Mouse (Mus musculus) neutrophil, adult 59 days (primary cell): Measurements from ENCODE around the gene Ankrd39. TPM values are rescaled to one million over a fixed set of nuclear protein-coding genes. Genes with fewer than 3 reads are reported as not detected.

ENCODE experiments used
- total RNA-seq, 2 experiments: library from RNA; stranded (reverse); gene quantifications; 1 replicate in 1 of 2; 2 replicates in 1 of 2; pipeline ENCODE4 v1.2.4; 2023

Gene Ankrd39
- total RNA-seq: 1 to 10 TPM; 4.2 to 5.1 TPM

DNA sequence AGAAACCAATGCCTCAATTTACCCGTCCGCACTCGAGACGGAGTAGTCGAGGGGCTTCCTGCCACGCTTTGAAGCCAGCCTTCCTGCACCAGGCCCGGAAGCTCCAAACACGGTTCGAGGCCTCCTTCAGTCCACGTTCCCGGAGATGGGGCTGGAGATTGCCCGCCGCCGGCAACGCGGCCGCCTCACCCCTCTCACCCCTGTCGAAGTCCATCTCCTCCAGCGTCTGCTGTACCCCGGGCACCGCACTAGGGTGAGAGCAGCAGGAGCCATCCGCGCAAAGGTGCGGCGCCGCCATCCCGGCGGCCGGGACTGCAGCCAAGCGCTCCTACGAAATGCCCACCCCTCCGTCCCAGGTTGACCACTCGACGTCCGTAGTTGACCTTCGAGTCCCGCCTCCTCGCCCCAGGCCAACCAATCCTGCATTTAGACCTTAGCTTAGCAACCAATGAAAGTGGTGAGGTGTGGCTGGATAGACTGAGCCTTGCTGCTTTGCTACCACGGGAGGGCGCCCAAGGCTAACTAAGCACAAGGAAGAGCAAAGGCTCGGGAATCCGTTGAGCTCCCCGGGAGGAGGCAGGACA lies at the start of gene Ankrd39:
TSS of gene Ankrd39 (minus strand) at position 558 of the 584 bp plus-strand sequence.

DNA sequence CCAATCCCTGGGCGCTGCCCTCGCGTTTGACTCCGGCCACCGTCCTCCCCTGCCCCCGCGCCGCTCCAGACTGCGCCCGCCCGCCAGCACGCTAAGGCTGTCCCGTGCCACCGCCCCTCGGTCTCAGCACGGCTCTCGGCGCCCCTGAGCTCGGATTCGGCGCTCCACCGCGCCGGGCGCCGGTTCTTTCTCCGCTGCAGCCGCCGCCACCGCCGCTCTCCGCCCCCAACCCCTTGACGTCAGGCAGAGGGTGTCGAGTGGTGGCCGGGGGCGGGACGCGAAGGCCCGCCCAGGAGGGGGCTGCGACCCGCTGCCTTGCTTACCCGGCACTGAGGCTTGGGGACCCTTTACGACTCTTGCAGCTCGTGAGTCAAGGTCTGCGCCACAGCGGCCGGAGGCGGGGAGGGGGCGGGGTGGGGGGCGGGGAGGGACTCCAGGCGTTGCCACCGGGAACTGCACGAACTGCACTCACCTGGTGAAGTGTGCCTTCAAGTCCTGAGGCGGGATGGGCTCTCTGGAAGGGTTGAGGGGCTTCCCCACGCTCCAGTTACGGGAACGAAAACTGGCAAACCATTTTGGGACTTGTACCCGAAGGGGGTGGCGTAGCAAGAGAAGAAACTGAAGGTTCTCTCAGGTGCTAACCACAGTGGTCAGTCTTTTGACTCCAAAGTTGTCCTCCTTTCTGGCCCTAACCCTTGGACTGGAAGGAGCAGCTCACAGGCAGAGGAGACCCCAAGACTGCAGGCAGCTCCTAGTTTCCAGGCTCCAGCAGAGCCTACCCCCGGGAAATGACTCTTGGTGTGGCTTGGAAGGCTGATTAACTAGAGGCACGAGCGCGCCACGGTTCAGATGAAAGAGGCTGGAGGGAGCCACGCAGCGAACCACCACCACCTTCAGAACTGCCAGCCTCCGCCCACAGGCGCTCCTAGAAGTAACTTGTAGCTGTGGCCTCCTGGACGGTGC lies 11.1 kb upstream of the Ankrd39 start, which contains the start of gene Sema4c:
TSS of gene Sema4c (minus strand) at position 319 of the 963 bp plus-strand sequence.

DNA sequence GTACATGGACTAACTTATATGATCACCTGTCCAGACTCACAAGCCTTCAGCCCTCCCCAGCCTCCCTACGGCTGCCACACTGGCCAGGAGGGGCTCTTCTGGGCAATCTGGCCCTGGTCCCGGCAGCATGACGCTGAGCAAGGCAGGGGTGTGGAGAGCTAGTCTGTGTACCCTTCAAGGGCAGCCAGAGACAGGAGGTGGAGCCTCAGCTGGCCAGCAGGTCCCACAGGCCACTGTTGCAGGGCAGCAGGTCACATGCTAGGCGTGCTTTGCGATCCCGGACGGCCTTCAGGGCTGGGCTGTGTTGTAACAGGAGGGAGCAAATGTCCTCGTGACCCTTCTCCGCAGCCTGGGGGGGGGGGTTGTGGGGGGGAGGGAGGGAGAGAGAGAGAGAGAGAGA lies 8.1 kb downstream of the Ankrd39 start, which contains the start of gene Gm42417:
TSS of gene Gm42417 (minus strand) at position 244 of the 400 bp plus-strand sequence.

DNA sequence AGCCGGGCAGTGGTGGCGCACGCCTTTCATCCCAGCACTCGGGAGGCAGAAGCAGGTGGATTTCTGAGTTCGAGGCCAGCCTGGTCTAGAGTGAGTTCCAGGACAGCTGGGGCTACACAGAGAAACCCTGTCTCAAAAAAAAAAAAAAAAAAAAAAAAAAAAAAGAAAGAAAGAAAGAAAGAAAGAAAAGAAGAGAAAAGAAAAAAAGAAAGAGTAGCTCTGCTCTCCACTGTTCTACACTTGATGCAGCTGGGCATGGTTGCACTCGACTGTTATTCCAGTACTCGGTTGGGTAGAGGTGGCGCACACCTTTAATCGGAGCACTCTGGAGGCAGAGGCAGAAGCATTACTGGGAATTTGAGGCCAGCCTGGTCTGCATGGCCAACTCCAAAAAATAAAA lies 10.5 kb downstream of the Ankrd39 start, which contains the start of gene Ankrd23:
TSS of gene Ankrd23 (minus strand) at position 101 of the 400 bp plus-strand sequence.

DNA sequence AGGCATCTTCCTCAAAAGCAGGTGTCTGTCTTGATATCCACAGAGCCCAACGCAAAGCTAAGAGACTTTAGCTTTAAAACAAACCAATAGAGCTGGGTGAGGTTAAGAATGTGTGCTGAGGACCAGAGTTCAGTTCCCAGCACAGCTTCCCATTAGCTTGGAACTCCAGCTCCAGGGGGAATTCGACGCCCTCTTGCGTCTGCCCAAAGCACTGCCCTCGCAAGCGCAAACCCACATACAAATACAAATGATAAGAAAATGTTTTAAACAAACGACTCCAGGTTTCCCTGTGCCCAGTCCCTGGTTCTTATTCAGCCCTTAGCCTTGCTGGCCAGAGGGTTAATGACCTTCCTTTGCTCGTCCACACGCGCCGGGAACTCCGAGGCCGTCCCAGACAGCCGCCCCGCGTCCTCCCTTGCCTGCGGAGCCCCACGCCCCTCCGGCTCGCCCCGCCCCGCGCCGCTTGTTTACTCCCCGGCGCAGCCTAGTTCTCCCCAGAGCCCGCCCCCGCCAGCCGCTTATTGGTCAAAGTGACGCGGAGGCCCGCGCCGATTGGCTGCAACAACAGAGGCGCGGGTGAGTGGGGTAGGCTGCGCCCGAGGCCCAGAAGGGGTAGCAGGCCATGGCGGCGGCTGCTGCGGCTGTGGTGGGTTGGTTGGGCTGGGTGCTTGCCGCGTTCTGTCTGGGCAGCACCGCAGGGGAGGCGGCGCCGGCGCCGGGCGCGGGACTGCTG lies 35.8 kb downstream of the Ankrd39 start, which contains the start of gene Cnnm3:
TSS of gene Cnnm3 (plus strand) at position 579 of the 733 bp plus-strand sequence.

Other genes starting within 250 kb of the Ankrd39 start
- 10 to 100 TPM; 81.7 to 83.1 TPM for gene Arid5a, start 239.7 kb downstream of the Ankrd39 start, total RNA-seq
- 10 to 100 TPM; 43.3 to 54.0 TPM for gene Kansl3, start 178.3 kb downstream of the Ankrd39 start, total RNA-seq
- not detected for gene Fer1l5, start 175.2 kb downstream of the Ankrd39 start, total RNA-seq
- gene Lman2l, start 102.2 kb downstream of the Ankrd39 start, total RNA-seq: 10 to 100 TPM; 37.2 to 48.0 TPM
- 10 to 100 TPM; 27.7 to 28.9 TPM for gene Cnnm4, start 75.8 kb downstream of the Ankrd39 start, total RNA-seq
- 10 to 100 TPM; 23.1 to 28.8 TPM for gene Cnnm3, start 35.6 kb downstream of the Ankrd39 start, total RNA-seq
- 1 to 10 TPM; 3.8 to 6.2 TPM for gene Ankrd23, start 10.6 kb downstream of the Ankrd39 start, total RNA-seq
- not detected for gene Gm42417, start 8.0 kb downstream of the Ankrd39 start, total RNA-seq
- gene Sema4c, start 10.9 kb upstream of the Ankrd39 start, total RNA-seq: 1 to 10 TPM in 1 of 2 experiments, under 1 TPM in 1; 0.73 to 2.0 TPM
- not detected for gene Fam178b, start 135.7 kb upstream of the Ankrd39 start, total RNA-seq
- gene Cox5b, start 144.0 kb upstream of the Ankrd39 start, total RNA-seq: 100 to 1,000 TPM; 255 to 259 TPM
- not detected for gene 4933424G06Rik, start 162.7 kb upstream of the Ankrd39 start, total RNA-seq
- gene Actr1b, start 167.0 kb upstream of the Ankrd39 start, total RNA-seq: 10 to 100 TPM; 39.0 to 51.3 TPM
- under 1 TPM; 0.49 to 0.80 TPM for gene Zap70, start 214.4 kb upstream of the Ankrd39 start, total RNA-seq